Mouse (Mus musculus) forebrain, embryonic 14.5 days (tissue): ENCODE results near the gene Clip3. TPM values are rescaled to one million over a fixed set of nuclear protein-coding genes. Genes with fewer than 3 reads are reported as not detected.

Experiments used
- ATAC-seq: fragments of 200-750 bp; cut with Nextera tagmentation; 2 replicates; pipeline ENCODE4 v1.8.0; 2017; ENCODE audit warnings: mild to moderate bottlenecking, moderate library complexity
- DNase-seq: peaks from one replicate; pipeline ENCODE4 v3.0.0-alpha.2; 2015; ENCODE audit warnings: low spot score
- H3K27ac ChIP-seq: fragments of 300-500 bp; sonication (generic); 2 replicates; pipeline ENCODE4 v1.5.1; 2014; ENCODE audit warnings: low read depth, mild to moderate bottlenecking, control low read depth, low read length, moderate library complexity
- H3K27me3 ChIP-seq: fragments of 300-500 bp; sonication (generic); replicated peaks from 2 replicates; pipeline ENCODE4 v1.6.1; 2014; ENCODE audit warnings: low read length, control low read depth, mixed read lengths; ENCODE audit not compliant: control insufficient read depth, insufficient read depth
- H3K36me3 ChIP-seq: fragments of 300-500 bp; sonication (generic); 2 replicates; pipeline ENCODE4 v1.6.1; 2014; ENCODE audit warnings: low read length, control low read depth; ENCODE audit not compliant: control insufficient read depth, insufficient read depth
- H3K4me1 ChIP-seq: fragments of 300-500 bp; sonication (generic); 2 replicates; pipeline ENCODE4 v1.6.1; 2014; ENCODE audit warnings: antibody characterized with exemption, low read length, control low read depth; ENCODE audit not compliant: control insufficient read depth, insufficient read depth
- H3K4me2 ChIP-seq: fragments of 300-500 bp; sonication (generic); 2 replicates; pipeline ENCODE4 v1.6.1; 2014; ENCODE audit warnings: mild to moderate bottlenecking, control low read depth, low read length
- H3K4me3 ChIP-seq: fragments of 300-500 bp; sonication (generic); 2 replicates; pipeline ENCODE4 v1.5.1; 2014; ENCODE audit warnings: low read depth, low read length, control low read depth
- H3K9ac ChIP-seq: fragments of 300-500 bp; sonication (generic); 2 replicates; pipeline ENCODE4 v1.6.1; 2014; ENCODE audit warnings: mild to moderate bottlenecking, low read length, control low read depth, moderate library complexity
- H3K9me3 ChIP-seq: fragments of 300-500 bp; sonication (generic); replicated peaks from 2 replicates; pipeline ENCODE4 v1.6.1; 2016; ENCODE audit warnings: low read length, control low read depth, mixed read lengths; ENCODE audit not compliant: control insufficient read depth
- WGBS: fragments of 180-500 bp; shearing (Covaris S2); extraction: QIAGEN DNeasy Blood & Tissue Kit; methylation state at CpG from one replicate; pipeline ENCODE4 v1.1.7; 2014; 5-methylcytosine and 5-hydroxymethylcytosine counted together
- polyA plus RNA-seq: library from polyadenylated mRNA; unstranded; fragments of >200 nt; fragmentation: Nextera tagmentation; extraction: Ambion mirVana; gene quantifications from 2 replicates; pipeline ENCODE4 v1.2.1, GENCODE M21; 2014

Gene Clip3
- polyA plus RNA-seq, 1 experiment from 2014 or later, result 142 TPM

DNA sequence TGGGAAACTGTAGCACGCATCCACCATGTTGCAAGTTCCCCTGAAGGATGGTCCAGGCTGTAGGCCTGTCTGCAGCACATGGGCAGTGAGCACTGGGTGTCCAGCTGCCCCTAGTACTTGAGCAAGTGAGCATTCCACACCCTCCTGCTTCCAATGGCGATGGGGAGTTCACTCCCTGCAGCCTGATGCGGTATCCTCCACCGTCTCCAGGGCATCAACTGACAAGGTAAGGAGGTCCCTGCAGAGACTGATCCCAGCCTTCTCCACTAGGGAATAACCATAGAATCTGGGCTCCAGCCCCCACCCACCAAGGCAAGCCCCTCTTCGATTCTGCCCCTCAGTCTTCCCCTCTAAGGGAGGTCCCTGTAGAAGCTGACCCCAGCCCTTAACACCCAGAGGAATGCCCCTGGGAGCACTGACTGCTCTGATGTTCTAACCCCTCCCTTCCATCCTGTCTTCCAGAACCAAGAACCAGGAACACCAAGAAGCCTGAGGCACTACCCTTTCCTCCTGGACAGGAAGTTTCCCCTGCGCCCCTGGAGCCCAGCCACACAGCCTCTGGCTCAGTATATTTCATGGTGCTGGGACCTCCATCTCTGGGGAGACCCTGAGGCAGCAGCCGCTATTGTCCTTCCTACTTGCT, 2.3 kb upstream of the Clip3 start:
- 77% methylated on average over 7 of the region's 7 CpGs for WGBS
- Histone ChIP-seq H3K27ac (no peak overlapping the region), H3K36me3 (peaks cover 9% of the 10 kb centered on the region), H3K9me3 (no peaks in the 10 kb centered on the region), H3K4me1 (peaks cover 16% of the 10 kb centered on the region), H3K9ac (no peak overlapping the region), H3K4me3 (no peak overlapping the region), H3K27me3 (no peaks in the 10 kb centered on the region), H3K4me2 (no peak overlapping the region)
- no peak for ATAC-seq
- DNase-seq, result no peak

DNA sequence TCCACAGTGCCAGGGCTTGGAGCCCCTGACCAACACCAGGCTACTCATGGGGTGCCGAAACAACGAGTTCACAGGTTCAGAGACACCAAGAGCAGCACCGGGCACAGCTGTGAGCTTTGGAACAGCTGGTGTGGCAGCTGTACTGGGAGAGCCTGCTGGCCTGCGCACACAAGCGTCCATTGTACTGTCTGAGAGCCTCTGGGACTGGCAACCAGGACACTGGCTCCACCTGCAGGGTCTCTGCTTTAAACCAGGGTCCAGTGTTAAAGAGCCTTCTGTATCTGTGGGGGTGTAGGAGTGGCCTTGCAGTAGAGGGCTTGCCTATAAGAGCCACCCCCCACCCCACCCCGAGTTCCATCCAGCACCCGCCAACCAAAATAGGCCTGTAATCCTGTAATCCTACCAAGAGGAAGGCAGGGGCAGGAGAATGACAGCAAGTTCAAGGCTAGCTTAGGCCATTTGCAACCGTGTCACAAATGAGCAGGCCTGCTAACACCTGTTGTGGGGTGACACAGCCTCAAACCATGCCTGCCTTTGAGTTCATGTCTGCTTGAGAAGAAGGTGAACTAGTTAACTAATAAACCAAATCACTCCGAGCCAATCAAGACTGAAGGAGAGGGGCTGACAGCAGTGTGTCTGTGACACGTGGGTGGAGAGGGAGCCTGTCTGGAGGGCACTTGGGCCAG, 1.7 kb upstream of the Clip3 start:
- Histone ChIP-seq H3K4me1 (peaks cover 16% of the 10 kb centered on the region), H3K27ac (no peak overlapping the region), H3K9ac (no peak overlapping the region), H3K36me3 (peaks cover 16% of the 10 kb centered on the region), H3K27me3 (no peaks in the 10 kb centered on the region), H3K4me3 (no peak overlapping the region), H3K4me2 (no peak overlapping the region), H3K9me3 (no peaks in the 10 kb centered on the region)
- 50% methylated on average over 10 of the region's 10 CpGs for WGBS
- DNase-seq (no peak), ATAC-seq (no peak)

DNA sequence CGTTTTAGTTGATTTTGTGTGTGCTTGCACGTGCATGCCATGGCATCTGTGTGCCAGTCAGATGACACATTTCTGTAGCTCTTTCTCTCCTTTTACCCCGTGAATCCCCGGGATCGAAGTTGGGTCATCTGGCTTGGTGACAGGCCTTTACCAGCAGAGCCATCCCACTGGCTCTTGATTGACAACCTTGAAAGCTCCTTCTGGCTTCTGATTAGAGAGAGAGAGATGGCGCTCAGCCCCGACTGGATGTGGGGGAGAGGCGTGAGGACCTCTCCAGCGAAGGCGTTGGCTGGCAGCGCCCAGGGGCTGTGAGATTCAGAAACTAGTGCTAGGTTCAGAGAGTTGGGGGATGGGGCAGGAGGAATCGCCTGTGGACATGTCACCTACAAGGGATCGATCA, 2.3 kb downstream of the Clip3 start:
- ATAC-seq (no peak), DNase-seq (peak; percentile 33)
- 65% methylated on average over 13 of the region's 13 CpGs for WGBS
- Histone ChIP-seq H3K9me3 (no peaks in the 10 kb centered on the region), H3K27me3 (no peaks in the 10 kb centered on the region), H3K36me3 (peaks cover 55% of the 10 kb centered on the region), H3K4me3 (no peak overlapping the region), H3K27ac (0 out of 2 replicates have a peak overlapping the region, but pooled peaks have one; percentile 9), H3K4me1 (peaks cover 16% of the 10 kb centered on the region), H3K9ac (no peak overlapping the region), H3K4me2 (peak overlapping the region; percentile 25; the same call in 1 of the 2 replicates)

DNA sequence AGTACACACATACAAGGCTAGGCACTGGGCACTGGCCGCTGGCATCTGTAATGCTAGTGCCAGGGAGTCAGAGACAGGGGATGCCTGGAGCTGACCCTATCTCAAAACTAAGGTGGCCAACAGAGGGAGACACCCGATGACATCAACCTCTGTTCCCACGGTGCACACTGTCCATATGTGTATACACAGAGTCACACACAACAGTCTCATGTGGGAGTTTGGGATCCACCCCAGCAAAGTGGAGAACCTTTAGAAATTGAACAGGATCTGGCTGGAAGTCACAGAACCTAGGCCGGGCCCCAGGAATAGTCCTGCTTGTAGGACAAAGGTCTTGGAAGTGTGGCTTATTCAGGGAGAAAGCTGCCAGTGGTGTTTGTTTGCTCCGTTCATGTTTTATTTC, 2.8 kb downstream of the Clip3 start:
- ATAC-seq, result no peak

DNA sequence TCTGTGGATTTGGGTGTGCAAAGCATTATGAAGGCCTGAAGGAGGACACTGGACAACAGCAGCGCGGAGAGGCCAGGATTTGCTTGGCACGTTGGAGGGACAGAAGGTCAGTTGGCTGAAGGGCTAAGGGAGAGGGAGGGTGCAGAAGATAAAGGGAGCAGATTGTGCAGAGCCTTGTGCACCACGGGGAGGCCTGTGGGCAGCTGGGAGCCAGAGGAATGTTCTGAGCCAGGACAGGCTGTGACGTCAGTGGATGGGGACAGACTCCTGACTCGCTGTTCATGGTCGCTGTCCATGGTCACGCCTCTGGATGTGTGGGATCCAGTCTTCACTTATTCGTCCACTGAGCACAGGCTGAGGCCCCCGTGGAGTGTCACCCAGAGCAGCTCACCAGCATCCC, 3.6 kb downstream of the Clip3 start:
- no peak for ATAC-seq
- DNase-seq, result no peak
- Histone ChIP-seq H3K4me3 (no peak overlapping the region), H3K4me1 (peaks cover 16% of the 10 kb centered on the region), H3K27ac (no peak overlapping the region), H3K9me3 (no peaks in the 10 kb centered on the region), H3K27me3 (no peaks in the 10 kb centered on the region), H3K36me3 (peaks cover 68% of the 10 kb centered on the region), H3K4me2 (no peak overlapping the region), H3K9ac (no peak overlapping the region)
- WGBS, result 79% methylated on average over 10 of the region's 10 CpGs

More for the DNA sequence above, 2.8 kb downstream of the Clip3 start:
- Histone ChIP-seq H3K27me3 (no peaks in the 10 kb centered on the region), H3K9ac (no peak overlapping the region), H3K4me3 (no peak overlapping the region), H3K27ac (no peak overlapping the region), H3K36me3 (peaks cover 60% of the 10 kb centered on the region), H3K4me1 (peaks cover 16% of the 10 kb centered on the region), H3K9me3 (no peaks in the 10 kb centered on the region), H3K4me2 (no peak overlapping the region)
- DNase-seq, result no peak
- WGBS, result 84% methylated on average over 5 of the region's 5 CpGs

DNA sequence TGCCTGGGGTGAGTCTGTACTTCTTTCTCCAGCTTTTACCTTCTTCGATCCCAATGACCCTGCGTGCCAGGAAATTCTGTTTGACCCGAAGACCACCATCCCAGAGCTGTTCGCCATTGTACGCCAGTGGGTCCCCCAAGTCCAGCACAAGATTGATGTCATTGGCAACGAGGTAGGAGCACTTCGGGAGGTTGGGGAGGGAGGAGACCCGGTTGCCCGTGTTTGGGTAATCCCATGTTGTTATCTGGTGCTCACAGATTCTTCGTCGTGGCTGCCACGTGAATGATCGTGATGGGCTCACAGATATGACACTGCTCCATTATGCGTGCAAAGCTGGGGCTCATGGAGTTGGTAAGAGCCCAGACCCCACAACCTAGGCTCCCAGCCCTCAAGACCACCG, 5.3 kb downstream of the Clip3 start:
- Histone ChIP-seq H3K9me3 (no peaks in the 10 kb centered on the region), H3K27ac (no peak overlapping the region), H3K9ac (no peak overlapping the region), H3K4me3 (no peak overlapping the region), H3K36me3 (peaks cover 82% of the 10 kb centered on the region), H3K27me3 (no peaks in the 10 kb centered on the region), H3K4me2 (no peak overlapping the region), H3K4me1 (peaks cover 13% of the 10 kb centered on the region)
- ATAC-seq, result no peak
- 95% methylated on average over 15 of the region's 15 CpGs for WGBS
- DNase-seq, result no peak

DNA sequence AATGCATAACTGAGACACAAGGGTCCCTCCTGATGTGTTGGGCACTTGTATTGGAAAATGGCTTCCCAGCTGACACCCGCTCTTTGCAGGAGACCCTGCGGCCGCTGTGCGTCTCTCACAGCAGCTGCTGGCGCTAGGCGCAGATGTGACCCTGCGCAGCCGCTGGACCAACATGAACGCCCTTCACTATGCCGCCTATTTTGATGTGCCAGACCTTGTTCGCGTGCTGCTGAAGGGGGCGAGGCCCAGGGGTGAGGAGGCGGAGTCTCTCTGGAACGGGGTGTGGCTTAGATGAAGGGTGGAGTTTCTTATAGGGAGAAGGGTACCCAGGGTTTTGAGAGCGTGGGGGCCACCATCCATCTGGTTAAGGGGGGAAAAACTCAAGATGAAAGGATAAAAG, 5.7 kb downstream of the Clip3 start:
- 82% methylated on average over 16 of the region's 16 CpGs for WGBS
- Histone ChIP-seq H3K4me3 (no peak overlapping the region), H3K9me3 (no peaks in the 10 kb centered on the region), H3K36me3 (peaks cover 87% of the 10 kb centered on the region), H3K4me2 (no peak overlapping the region), H3K27me3 (no peaks in the 10 kb centered on the region), H3K27ac (no peak overlapping the region), H3K9ac (no peak overlapping the region), H3K4me1 (peaks cover 11% of the 10 kb centered on the region)
- no peak for ATAC-seq
- DNase-seq, result no peak

DNA sequence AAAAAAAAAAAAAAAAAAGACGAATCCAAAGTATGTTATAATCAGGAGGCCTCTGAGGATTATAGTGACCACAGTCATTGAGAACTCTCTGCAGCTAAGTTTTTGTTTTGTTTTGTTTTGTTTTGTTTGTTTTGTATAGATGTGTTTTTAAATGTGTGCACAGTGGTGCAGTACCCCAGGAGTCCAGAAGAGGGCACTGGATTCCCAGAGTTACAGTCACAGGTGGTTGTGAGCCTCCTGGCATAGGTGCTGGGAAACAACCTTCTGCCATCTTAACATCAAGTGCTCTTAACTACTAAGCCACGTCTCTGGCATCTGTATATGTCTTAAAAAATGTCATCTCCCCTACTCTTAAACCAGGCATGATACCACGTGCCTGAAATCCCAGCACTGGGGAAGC, 9.4 kb downstream of the Clip3 start:
- peaks cover 88% of the 10 kb centered on the region for H3K36me3 ChIP-seq
- no peaks in the 10 kb centered on the region for H3K9me3 ChIP-seq
- no peak overlapping the region for H3K4me3 ChIP-seq
- no peak overlapping the region for H3K9ac ChIP-seq
- no peak overlapping the region for H3K27ac ChIP-seq
- DNase-seq, result peak; percentile 59
- ATAC-seq, result 0 out of 2 replicates have a peak, but pooled peaks have one; percentile 16
- H3K4me1 ChIP-seq, result no peaks in the 10 kb centered on the region
- 50% methylated on average over 3 of the region's 3 CpGs for WGBS
- no peak overlapping the region for H3K4me2 ChIP-seq
- H3K27me3 ChIP-seq, result no peaks in the 10 kb centered on the region

DNA sequence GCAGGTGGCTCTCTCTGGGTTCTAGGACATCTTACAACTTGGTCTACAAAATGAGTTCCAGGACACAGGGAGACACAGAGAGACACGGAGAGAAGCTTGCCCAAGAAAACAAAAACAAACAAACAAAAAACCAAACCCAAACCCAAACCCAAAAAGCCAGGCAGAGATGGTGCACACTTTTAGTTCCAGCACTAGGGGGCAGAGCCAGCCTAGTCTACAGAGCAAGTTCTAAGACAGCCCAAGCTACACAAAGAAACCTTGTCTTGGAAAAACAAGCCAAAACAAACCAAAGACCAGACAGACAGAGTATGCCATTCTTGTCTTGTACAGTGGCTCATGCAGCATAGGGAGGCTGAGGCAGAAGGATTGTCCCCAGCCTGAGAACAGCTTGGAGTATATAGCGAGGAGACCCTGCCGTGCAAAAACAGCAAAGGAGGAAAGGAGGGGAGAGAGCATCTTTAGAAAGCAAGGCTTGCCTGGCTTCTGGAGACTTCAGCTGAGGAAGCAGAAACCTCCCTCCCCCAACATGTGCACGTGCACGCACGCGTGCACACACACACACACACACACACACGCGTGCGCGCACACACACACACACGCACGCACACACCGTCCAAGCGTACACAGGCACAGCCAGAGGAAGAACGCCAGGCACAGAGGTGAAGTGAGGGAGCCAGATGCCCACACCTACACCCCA, 14.7 kb downstream of the Clip3 start:
- Histone ChIP-seq H3K27ac (no peak overlapping the region), H3K4me2 (no peak overlapping the region), H3K9me3 (no peaks in the 10 kb centered on the region), H3K9ac (no peak overlapping the region), H3K4me1 (peaks cover 6% of the 10 kb centered on the region), H3K36me3 (peaks cover 54% of the 10 kb centered on the region), H3K4me3 (no peak overlapping the region), H3K27me3 (no peaks in the 10 kb centered on the region)
- WGBS, result 95% methylated on average over 16 of the region's 16 CpGs
- ATAC-seq (no peak), DNase-seq (peak; percentile 41)
